Mouse (Mus musculus): ENCODE measurements at regions not wholly inside any gene's neighbourhood (a gene's known extent, or its start where the extent isn't known, plus 50 kb on each side); places are given as distances from the start of the nearest gene placed in this dataset.
A peak's percentile ranks its signal among the peaks of the same experiment; 100 is the strongest.

GRCm38 (mm10) chr15:61503436-61503835 is 580.6 kb upstream of the A1bg start:
- no peak overlapping the region for H3K27ac ChIP-seq (ENCODE audit: low read depth)
- H3K27me3 ChIP-seq (replicated peaks; ENCODE audit: control insufficient read depth, insufficient read depth, low read length): no peaks in the 10 kb centered on the region
- no peak for ATAC-seq (replicated peaks; ENCODE audit: low FRiP score, low TSS enrichment, low read depth)
- H3K36me3 ChIP-seq (ENCODE audit: control insufficient read depth, insufficient read depth, low read length): no peaks in the 10 kb centered on the region
- H3K9ac ChIP-seq (ENCODE audit: low read length): no peak overlapping the region
- H3K4me2 ChIP-seq (ENCODE audit: low read length): no peak overlapping the region
- no peak for DNase-seq (ENCODE audit: low spot score)
- WGBS: 70% methylated on average over 7 of the region's 7 CpGs
- H3K4me3 ChIP-seq (ENCODE audit: low read depth, low read length): no peak overlapping the region
- no peaks in the 10 kb centered on the region for H3K4me1 ChIP-seq (replicated peaks; ENCODE audit: control insufficient read depth, insufficient read depth, low read length)
- H3K9me3 ChIP-seq (ENCODE audit: control insufficient read depth, low read length): no peaks in the 10 kb centered on the region

DNA sequence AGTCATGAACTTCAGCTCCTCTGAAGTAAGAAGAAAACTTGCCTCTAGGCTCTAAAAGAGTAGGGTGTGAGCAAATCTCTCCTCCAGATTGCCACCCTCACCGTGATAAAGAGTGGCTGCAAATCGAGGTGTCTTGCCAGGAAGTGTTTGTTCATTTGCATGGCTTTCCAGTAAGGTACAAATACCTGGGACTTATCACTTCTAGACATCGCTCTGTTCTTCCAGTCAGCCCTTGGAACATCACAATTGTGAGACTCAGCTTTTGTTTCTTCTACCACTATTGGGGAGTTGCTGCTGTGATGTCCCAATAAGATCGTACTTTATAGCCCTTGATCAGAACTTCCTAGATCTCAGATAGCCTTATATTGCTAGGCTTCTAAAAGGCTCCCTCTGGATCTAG is 566.9 kb upstream of the A1bg start:
- DNase-seq (ENCODE audit: low spot score) (no peak), ATAC-seq (replicated peaks; ENCODE audit: low FRiP score, low TSS enrichment, low read depth) (no peak)
- WGBS: 83% methylated on average over 4 of the region's 4 CpGs
- no peak overlapping the region for H3K4me2 ChIP-seq (ENCODE audit: low read length)
- no peaks in the 10 kb centered on the region for H3K36me3 ChIP-seq (ENCODE audit: control insufficient read depth, insufficient read depth, low read length)
- H3K9me3 ChIP-seq (ENCODE audit: control insufficient read depth, low read length): no peaks in the 10 kb centered on the region
- H3K9ac ChIP-seq (ENCODE audit: low read length): no peak overlapping the region
- no peaks in the 10 kb centered on the region for H3K4me1 ChIP-seq (replicated peaks; ENCODE audit: control insufficient read depth, insufficient read depth, low read length)
- no peak overlapping the region for H3K4me3 ChIP-seq (ENCODE audit: low read depth, low read length)
- no peaks in the 10 kb centered on the region for H3K27me3 ChIP-seq (replicated peaks; ENCODE audit: control insufficient read depth, insufficient read depth, low read length)
- H3K27ac ChIP-seq (ENCODE audit: low read depth): no peak overlapping the region

- ATAC-seq (replicated peaks; ENCODE audit: low FRiP score, low TSS enrichment, low read depth): no peak
- H3K9ac ChIP-seq (ENCODE audit: low read length): no peak overlapping the region
- H3K9me3 ChIP-seq (ENCODE audit: control insufficient read depth, low read length): no peaks in the 10 kb centered on the region
- DNase-seq (ENCODE audit: low spot score): no peak
- H3K27me3 ChIP-seq (replicated peaks; ENCODE audit: control insufficient read depth, insufficient read depth, low read length): no peaks in the 10 kb centered on the region
- no peaks in the 10 kb centered on the region for H3K4me1 ChIP-seq (replicated peaks; ENCODE audit: control insufficient read depth, insufficient read depth, low read length)
- no peak overlapping the region for H3K4me2 ChIP-seq (ENCODE audit: low read length)
- H3K36me3 ChIP-seq (ENCODE audit: control insufficient read depth, insufficient read depth, low read length): no peaks in the 10 kb centered on the region
- no peak overlapping the region for H3K27ac ChIP-seq (ENCODE audit: low read depth)
- H3K4me3 ChIP-seq (ENCODE audit: low read depth, low read length): no peak overlapping the region
- WGBS: 64% methylated on average over 7 of the region's 7 CpGs
Measured at GRCm38 (mm10) chr15:61481861-61482260, 559.0 kb upstream of the A1bg start.

GRCm38 (mm10) chr15:61473900-61474299 is 551.1 kb upstream of the A1bg start:
- Histone ChIP-seq H3K9me3 (ENCODE audit: control insufficient read depth, low read length) (no peaks in the 10 kb centered on the region), H3K4me3 (ENCODE audit: low read depth, low read length) (no peak overlapping the region), H3K27ac (ENCODE audit: low read depth) (no peak overlapping the region), H3K27me3 (replicated peaks; ENCODE audit: control insufficient read depth, insufficient read depth, low read length) (no peaks in the 10 kb centered on the region), H3K9ac (ENCODE audit: low read length) (no peak overlapping the region), H3K36me3 (ENCODE audit: control insufficient read depth, insufficient read depth, low read length) (no peaks in the 10 kb centered on the region), H3K4me2 (ENCODE audit: low read length) (no peak overlapping the region), H3K4me1 (replicated peaks; ENCODE audit: control insufficient read depth, insufficient read depth, low read length) (no peaks in the 10 kb centered on the region)
- ATAC-seq (replicated peaks; ENCODE audit: low FRiP score, low TSS enrichment, low read depth) (no peak), DNase-seq (ENCODE audit: low spot score) (no peak)
- 43% methylated on average over 1 of the region's 1 CpGs for WGBS

- no peaks in the 10 kb centered on the region for H3K36me3 ChIP-seq (ENCODE audit: control insufficient read depth, insufficient read depth, low read length)
- ATAC-seq (replicated peaks; ENCODE audit: low FRiP score, low TSS enrichment, low read depth): no peak
- no peaks in the 10 kb centered on the region for H3K27me3 ChIP-seq (replicated peaks; ENCODE audit: control insufficient read depth, insufficient read depth, low read length)
- H3K4me2 ChIP-seq (ENCODE audit: low read length): no peak overlapping the region
- WGBS: 85% methylated on average over 5 of the region's 5 CpGs
- no peaks in the 10 kb centered on the region for H3K4me1 ChIP-seq (replicated peaks; ENCODE audit: control insufficient read depth, insufficient read depth, low read length)
- no peak overlapping the region for H3K4me3 ChIP-seq (ENCODE audit: low read depth, low read length)
- H3K27ac ChIP-seq (ENCODE audit: low read depth): no peak overlapping the region
- H3K9ac ChIP-seq (ENCODE audit: low read length): no peak overlapping the region
- no peak for DNase-seq (ENCODE audit: low spot score)
- H3K9me3 ChIP-seq (ENCODE audit: control insufficient read depth, low read length): no peaks in the 10 kb centered on the region
Measured at GRCm38 (mm10) chr15:61455042-61455441, 532.2 kb upstream of the A1bg start.

- no peaks in the 10 kb centered on the region for H3K4me1 ChIP-seq (replicated peaks; ENCODE audit: control insufficient read depth, insufficient read depth, low read length)
- no peaks in the 10 kb centered on the region for H3K27me3 ChIP-seq (replicated peaks; ENCODE audit: control insufficient read depth, insufficient read depth, low read length)
- no peak overlapping the region for H3K4me3 ChIP-seq (ENCODE audit: low read depth, low read length)
- no peaks in the 10 kb centered on the region for H3K36me3 ChIP-seq (ENCODE audit: control insufficient read depth, insufficient read depth, low read length)
- 60% methylated on average over 1 of the region's 1 CpGs for WGBS
- H3K4me2 ChIP-seq (ENCODE audit: low read length): no peak overlapping the region
- no peak overlapping the region for H3K27ac ChIP-seq (ENCODE audit: low read depth)
- H3K9me3 ChIP-seq (ENCODE audit: control insufficient read depth, low read length): no peaks in the 10 kb centered on the region
- no peak for ATAC-seq (replicated peaks; ENCODE audit: low FRiP score, low TSS enrichment, low read depth)
- DNase-seq (ENCODE audit: low spot score): no peak
- H3K9ac ChIP-seq (ENCODE audit: low read length): no peak overlapping the region
Measured at GRCm38 (mm10) chr15:61454350-61454671, 531.5 kb upstream of the A1bg start.

- Histone ChIP-seq H3K9ac (ENCODE audit: low read length) (no peak overlapping the region), H3K4me2 (ENCODE audit: low read length) (no peak overlapping the region), H3K9me3 (ENCODE audit: control insufficient read depth, low read length) (no peaks in the 10 kb centered on the region), H3K27ac (ENCODE audit: low read depth) (no peak overlapping the region), H3K27me3 (replicated peaks; ENCODE audit: control insufficient read depth, insufficient read depth, low read length) (no peaks in the 10 kb centered on the region), H3K4me3 (ENCODE audit: low read depth, low read length) (no peak overlapping the region), H3K36me3 (ENCODE audit: control insufficient read depth, insufficient read depth, low read length) (no peaks in the 10 kb centered on the region), H3K4me1 (replicated peaks; ENCODE audit: control insufficient read depth, insufficient read depth, low read length) (no peaks in the 10 kb centered on the region)
- ATAC-seq (replicated peaks; ENCODE audit: low FRiP score, low TSS enrichment, low read depth): no peak
- no peak for DNase-seq (ENCODE audit: low spot score)
- WGBS: 77% methylated on average over 5 of the region's 5 CpGs
Measured at GRCm38 (mm10) chr15:61453656-61454349, 531.0 kb upstream of the A1bg start.

GRCm38 (mm10) chr15:61450217-61450616 is 527.4 kb upstream of the A1bg start:
- Histone ChIP-seq H3K4me1 (replicated peaks; ENCODE audit: control insufficient read depth, insufficient read depth, low read length) (no peaks in the 10 kb centered on the region), H3K9ac (ENCODE audit: low read length) (no peak overlapping the region), H3K4me2 (ENCODE audit: low read length) (no peak overlapping the region), H3K27me3 (replicated peaks; ENCODE audit: control insufficient read depth, insufficient read depth, low read length) (no peaks in the 10 kb centered on the region), H3K36me3 (ENCODE audit: control insufficient read depth, insufficient read depth, low read length) (no peaks in the 10 kb centered on the region), H3K4me3 (ENCODE audit: low read depth, low read length) (no peak overlapping the region), H3K9me3 (ENCODE audit: control insufficient read depth, low read length) (no peaks in the 10 kb centered on the region), H3K27ac (ENCODE audit: low read depth) (no peak overlapping the region)
- ATAC-seq (replicated peaks; ENCODE audit: low FRiP score, low TSS enrichment, low read depth): peak; percentile 67
- WGBS: 22% methylated on average over 3 of the region's 3 CpGs
- DNase-seq (ENCODE audit: low spot score): no peak

DNA sequence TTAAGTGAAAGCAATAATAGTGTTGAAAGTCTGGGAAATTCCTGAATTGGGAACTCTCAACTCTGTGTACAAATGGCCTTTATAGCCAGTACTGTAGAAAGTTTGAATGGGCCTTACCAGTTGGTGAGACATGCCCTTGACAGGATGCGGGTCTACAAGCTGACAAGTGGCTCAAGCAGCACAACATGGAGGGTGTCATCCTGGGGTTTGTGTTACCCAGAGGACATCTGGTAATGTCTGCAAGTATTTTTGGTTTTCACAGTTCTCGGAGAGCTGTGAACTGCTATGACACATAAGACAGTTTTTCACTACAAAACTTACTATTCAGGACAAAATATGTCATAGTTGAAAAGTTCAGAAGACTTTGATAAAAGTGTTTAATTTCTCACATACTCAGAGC is 525.7 kb upstream of the A1bg start:
- Histone ChIP-seq H3K4me3 (ENCODE audit: low read depth, low read length) (no peak overlapping the region), H3K9me3 (ENCODE audit: control insufficient read depth, low read length) (no peaks in the 10 kb centered on the region), H3K27me3 (replicated peaks; ENCODE audit: control insufficient read depth, insufficient read depth, low read length) (no peaks in the 10 kb centered on the region), H3K4me1 (replicated peaks; ENCODE audit: control insufficient read depth, insufficient read depth, low read length) (no peaks in the 10 kb centered on the region), H3K36me3 (ENCODE audit: control insufficient read depth, insufficient read depth, low read length) (no peaks in the 10 kb centered on the region), H3K4me2 (ENCODE audit: low read length) (no peak overlapping the region), H3K9ac (ENCODE audit: low read length) (no peak overlapping the region), H3K27ac (ENCODE audit: low read depth) (no peak overlapping the region)
- no peak for DNase-seq (ENCODE audit: low spot score)
- ATAC-seq (replicated peaks; ENCODE audit: low FRiP score, low TSS enrichment, low read depth): no peak
- 86% methylated on average over 2 of the region's 2 CpGs for WGBS

Measured in intestine, embryonic 14.5 days (tissue).